Mouse (Mus musculus) hindbrain, embryonic 10.5 days (tissue): ENCODE results near the gene Ranbp10. TPM values are rescaled to one million over a fixed set of nuclear protein-coding genes. Genes with fewer than 3 reads are reported as not detected.
A peak's percentile ranks its signal among the peaks of the same experiment; 100 is the strongest.

Experiments
- DNase-seq: peaks from one replicate; pipeline ENCODE4 v3.0.0-alpha.2; 2017; ENCODE audit warnings: low spot score
- H3K27ac ChIP-seq: fragments of 300-500 bp; sonication (generic); 2 replicates; pipeline ENCODE4 v1.5.1; 2016; ENCODE audit warnings: mild to moderate bottlenecking, moderate library complexity
- H3K27me3 ChIP-seq: fragments of 300-500 bp; sonication (generic); 2 replicates; pipeline ENCODE4 v1.6.1; 2016; ENCODE audit warnings: mild to moderate bottlenecking; ENCODE audit not compliant: poor library complexity, insufficient read depth, severe bottlenecking
- H3K36me3 ChIP-seq: fragments of 300-500 bp; sonication (generic); 2 replicates; pipeline ENCODE4 v1.6.1; 2016; ENCODE audit warnings: mild to moderate bottlenecking, moderate library complexity
- H3K4me1 ChIP-seq: fragments of 300-500 bp; sonication (generic); replicated peaks from 2 replicates; pipeline ENCODE4 v1.6.1; 2016; ENCODE audit warnings: mild to moderate bottlenecking
- H3K4me3 ChIP-seq: fragments of 300-500 bp; sonication (generic); 2 replicates; pipeline ENCODE4 v1.5.1; 2016; ENCODE audit warnings: mild to moderate bottlenecking, moderate library complexity
- H3K9me3 ChIP-seq: fragments of 300-500 bp; sonication (generic); 2 replicates; pipeline ENCODE4 v1.6.1; 2016; ENCODE audit warnings: mild to moderate bottlenecking, moderate library complexity
- WGBS: fragments of 180-500 bp; shearing (Covaris S2); methylation state at CpG from one replicate; pipeline ENCODE4 v1.1.7; 2016; 5-methylcytosine and 5-hydroxymethylcytosine counted together
- polyA plus RNA-seq: library from polyadenylated mRNA; unstranded; fragments of >200 nt; fragmentation: Nextera tagmentation; extraction: Ambion mirVana; gene quantifications from 2 replicates; pipeline ENCODE4 v1.2.1, GENCODE M21; 2016

Gene Ranbp10
- polyA plus RNA-seq, result 10.4 and 11.1 TPM in 2 replicates

- peak within 1 kb of the TSS; percentile 91 for H3K27ac ChIP-seq
- no peaks in the 10 kb centered on the region for H3K27me3 ChIP-seq
- no peaks in the 10 kb centered on the region for H3K9me3 ChIP-seq
- H3K4me1 ChIP-seq, result peaks cover 19% of the 10 kb centered on the region
- H3K36me3 ChIP-seq, result peaks cover 38% of the 10 kb centered on the region
- peak; percentile 96 for DNase-seq
- under 1% methylated on average over 52 of the region's 52 CpGs for WGBS
- H3K4me3 ChIP-seq, result peak within 1 kb of the TSS; percentile 80
These were observed at the start of gene Ranbp10, which contains the start of gene Tsnaxip1 for GRCm38 (mm10) chr8:105826861-105827848. Gene Ranbp10 (minus strand): TSS chr8:105827350. Gene Tsnaxip1 (plus strand): TSS chr8:105827731.

- no peak overlapping the region for H3K27ac ChIP-seq
- H3K4me1 ChIP-seq, result no peaks in the 10 kb centered on the region
- no peak for DNase-seq
- peaks cover 94% of the 10 kb centered on the region for H3K36me3 ChIP-seq
- 89% methylated on average over 6 of the region's 6 CpGs for WGBS
- H3K27me3 ChIP-seq, result no peaks in the 10 kb centered on the region
- no peaks in the 10 kb centered on the region for H3K9me3 ChIP-seq
- H3K4me3 ChIP-seq, result no peak overlapping the region
These were observed 47.2 kb upstream of the Ranbp10 start for GRCm38 (mm10) chr8:105874301-105874700.

DNA sequence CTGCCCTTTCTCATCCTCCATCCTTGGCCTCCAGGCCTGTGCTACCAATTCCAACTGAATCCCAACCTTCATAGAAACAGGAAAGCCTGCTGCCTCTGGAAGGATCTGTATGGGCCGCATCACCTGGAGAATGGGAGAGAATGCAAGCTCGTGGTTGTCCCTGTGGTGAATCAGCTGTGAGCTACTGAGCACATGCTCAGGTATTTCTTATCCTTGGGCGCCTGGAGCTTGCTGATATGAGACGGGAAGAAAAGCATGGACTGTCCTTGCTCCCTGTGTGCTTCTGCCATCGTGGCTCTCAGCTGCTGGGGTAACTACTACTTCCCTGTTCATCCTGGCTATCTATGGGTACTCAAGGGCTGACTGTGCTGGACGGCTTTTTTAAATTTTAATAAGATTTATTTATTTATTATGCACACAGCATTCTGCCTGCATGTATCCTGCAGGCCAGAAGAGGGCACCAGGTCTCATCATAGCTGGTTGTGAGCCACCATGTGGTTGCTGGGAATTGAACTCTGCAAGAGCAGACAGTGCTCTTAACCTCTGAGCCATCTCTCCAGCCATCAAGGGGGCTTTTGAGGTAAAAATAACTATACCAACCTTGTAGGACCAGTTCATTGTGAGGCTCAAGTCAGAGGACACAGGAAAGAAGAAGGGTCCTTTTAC is 39.3 kb upstream of the Ranbp10 start:
- WGBS, result 88% methylated on average over 6 of the region's 6 CpGs
- Histone ChIP-seq H3K36me3 (peaks cover 82% of the 10 kb centered on the region), H3K9me3 (no peaks in the 10 kb centered on the region), H3K27me3 (no peaks in the 10 kb centered on the region), H3K4me3 (no peak overlapping the region), H3K4me1 (peaks cover 20% of the 10 kb centered on the region), H3K27ac (no peak overlapping the region)
- DNase-seq, result no peak

DNA sequence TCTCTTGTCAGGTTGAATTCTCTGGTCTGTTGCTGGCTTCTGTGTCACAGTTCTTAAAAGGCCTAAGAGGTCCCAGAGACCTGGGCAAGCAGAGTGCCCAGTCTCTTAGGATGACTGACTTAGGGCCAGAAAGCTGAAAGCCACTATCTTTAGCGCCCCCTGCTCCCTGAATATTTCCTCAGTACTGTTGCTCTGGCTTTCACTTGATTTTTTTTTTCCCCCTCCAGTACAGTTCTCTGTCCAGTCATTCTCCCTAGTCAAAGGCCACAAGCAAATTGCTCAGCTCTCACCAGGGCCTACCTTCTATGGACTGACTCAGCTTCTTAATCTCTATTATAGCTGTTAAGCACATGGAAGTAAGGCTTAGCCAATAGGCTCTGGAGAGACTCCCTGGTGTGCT is 34.8 kb upstream of the Ranbp10 start:
- H3K27me3 ChIP-seq, result no peaks in the 10 kb centered on the region
- 7% methylated on average over 1 of the region's 1 CpGs for WGBS
- peak overlapping the region; percentile 98; the same call in 1 of the 2 replicates for H3K27ac ChIP-seq
- peaks cover 62% of the 10 kb centered on the region for H3K4me1 ChIP-seq
- DNase-seq, result no peak
- peak overlapping the region; percentile 76 for H3K4me3 ChIP-seq
- H3K36me3 ChIP-seq, result peaks cover 57% of the 10 kb centered on the region
- H3K9me3 ChIP-seq, result no peaks in the 10 kb centered on the region

- Histone ChIP-seq H3K36me3 (peaks cover 41% of the 10 kb centered on the region), H3K4me1 (peaks cover 78% of the 10 kb centered on the region), H3K9me3 (no peaks in the 10 kb centered on the region), H3K27ac (peak within 1 kb of the TSS; percentile 98), H3K27me3 (no peaks in the 10 kb centered on the region), H3K4me3 (peak within 1 kb of the TSS; percentile 76)
- peak; percentile 98 for DNase-seq
- WGBS, result 1% methylated on average over 59 of the region's 59 CpGs
These were observed 33.2 kb upstream of the Ranbp10 start, which contains the start of gene Nutf2 for GRCm38 (mm10) chr8:105860143-105860981. Gene Nutf2 (plus strand): TSS chr8:105860580.

GRCm38 (mm10) chr8:105859314-105859713 is 32.2 kb upstream of the Ranbp10 start:
- H3K27me3 ChIP-seq, result no peaks in the 10 kb centered on the region
- peaks cover 33% of the 10 kb centered on the region for H3K36me3 ChIP-seq
- peak overlapping the region; percentile 76; the same call in 1 of the 2 replicates for H3K4me3 ChIP-seq
- 88% methylated on average over 5 of the region's 5 CpGs for WGBS
- H3K4me1 ChIP-seq, result peaks cover 84% of the 10 kb centered on the region
- H3K9me3 ChIP-seq, result no peaks in the 10 kb centered on the region
- DNase-seq, result no peak
- H3K27ac ChIP-seq, result peak overlapping the region; percentile 98; the same call in 1 of the 2 replicates

DNA sequence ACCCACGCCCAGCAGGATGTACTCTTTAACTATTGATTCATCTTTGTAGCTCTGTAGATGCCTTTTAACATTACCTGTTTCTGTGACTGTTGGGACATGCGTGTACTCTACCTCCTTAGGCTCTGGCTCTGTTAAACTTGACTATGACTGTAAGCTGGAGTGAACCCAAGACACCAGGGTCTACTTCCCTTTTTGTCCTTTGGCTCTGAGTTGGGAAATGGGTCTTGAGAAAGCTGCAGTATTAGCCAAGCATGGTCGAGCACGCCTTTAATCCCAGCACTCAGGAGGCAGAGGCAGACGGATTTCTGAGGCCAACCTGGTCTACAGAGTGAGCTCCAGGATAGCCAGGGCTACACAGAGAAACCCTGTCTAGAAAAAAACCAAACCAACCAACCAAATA is 31.3 kb upstream of the Ranbp10 start:
- Histone ChIP-seq H3K27ac (no peak overlapping the region), H3K27me3 (no peaks in the 10 kb centered on the region), H3K4me3 (peak overlapping the region; percentile 6; the same call in 1 of the 2 replicates), H3K4me1 (peaks cover 79% of the 10 kb centered on the region), H3K36me3 (peaks cover 24% of the 10 kb centered on the region), H3K9me3 (no peaks in the 10 kb centered on the region)
- 88% methylated on average over 5 of the region's 5 CpGs for WGBS
- no peak for DNase-seq

- WGBS, result 23% methylated on average over 15 of the region's 15 CpGs
- Histone ChIP-seq H3K27ac (peak overlapping the region; percentile 96), H3K4me1 (peaks cover 63% of the 10 kb centered on the region)
These were observed 29.2 kb upstream of the Ranbp10 start for GRCm38 (mm10) chr8:105856168-105856835.

DNA sequence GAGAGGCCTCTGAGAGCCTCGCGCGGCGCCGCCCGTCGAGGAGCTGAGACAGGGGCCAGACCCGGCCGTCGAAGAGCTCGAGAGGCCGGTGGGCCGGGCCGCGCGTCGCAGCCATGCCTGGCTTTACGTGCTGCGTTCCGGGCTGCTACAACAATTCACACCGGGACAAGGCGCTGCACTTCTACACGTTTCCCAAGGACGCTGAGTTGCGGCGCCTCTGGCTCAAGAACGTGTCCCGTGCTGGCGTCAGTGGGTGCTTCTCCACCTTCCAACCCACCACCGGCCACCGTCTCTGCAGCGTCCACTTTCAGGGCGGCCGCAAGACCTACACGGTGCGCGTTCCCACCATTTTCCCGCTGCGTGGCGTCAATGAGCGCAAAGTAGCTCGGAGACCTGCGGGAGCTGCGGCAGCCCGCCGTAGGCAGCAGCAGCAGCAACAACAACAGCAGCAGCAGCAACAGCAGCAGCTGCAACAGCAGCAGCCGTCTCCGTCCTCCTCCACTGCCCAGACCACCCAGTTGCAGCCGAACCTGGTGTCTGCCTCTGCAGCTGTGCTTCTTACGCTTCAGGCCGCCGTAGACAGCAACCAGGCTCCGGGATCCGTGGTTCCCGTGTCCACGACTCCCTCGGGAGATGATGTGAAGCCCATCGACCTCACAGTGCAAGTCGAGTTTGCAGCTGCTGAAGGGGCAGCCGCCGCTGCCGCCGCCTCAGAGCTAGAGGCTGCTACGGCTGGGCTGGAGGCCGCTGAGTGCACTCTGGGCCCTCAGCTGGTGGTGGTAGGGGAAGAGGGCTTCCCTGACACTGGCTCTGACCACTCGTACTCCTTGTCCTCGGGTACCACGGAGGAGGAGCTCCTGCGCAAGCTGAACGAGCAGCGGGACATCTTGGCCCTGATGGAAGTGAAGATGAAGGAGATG is 28.4 kb upstream of the Ranbp10 start:
- H3K4me1 ChIP-seq, result peaks cover 66% of the 10 kb centered on the region
- WGBS, result under 1% methylated on average over 71 of the region's 71 CpGs

More at GRCm38 (mm10) chr8:105856168-105856835, 29.2 kb upstream of the Ranbp10 start:
- peak overlapping the region; percentile 78 for H3K4me3 ChIP-seq
- no peak for DNase-seq
- no peaks in the 10 kb centered on the region for H3K9me3 ChIP-seq
- H3K36me3 ChIP-seq, result peaks cover 19% of the 10 kb centered on the region
- no peaks in the 10 kb centered on the region for H3K27me3 ChIP-seq

DNA sequence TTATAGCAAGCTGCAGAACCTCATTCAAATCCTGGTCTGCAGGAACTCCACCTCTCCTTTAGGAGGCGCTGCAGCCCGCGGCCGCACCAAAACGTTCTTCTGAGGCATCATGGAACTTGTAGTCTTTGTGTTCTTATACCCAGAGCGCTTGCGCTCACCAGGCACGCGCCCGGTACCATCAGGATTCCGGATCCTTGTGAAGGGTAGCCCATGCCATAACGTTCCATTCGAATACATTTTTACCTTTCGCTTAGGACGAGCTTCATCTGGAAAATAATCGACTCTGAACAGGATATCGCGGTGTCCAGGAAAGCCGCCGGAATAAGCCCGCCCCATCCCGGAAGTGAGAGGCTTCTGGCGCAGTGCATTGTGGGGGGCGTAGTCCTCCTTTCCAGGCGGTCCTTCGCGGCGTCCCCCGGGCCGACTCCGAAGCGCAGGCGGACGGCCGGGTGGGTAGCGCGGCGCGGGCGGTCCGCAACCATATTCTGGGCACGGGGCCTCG is 27.6 kb upstream of the Ranbp10 start, which contains the start of gene Thap11:
Gene Thap11 (plus strand): TSS at position 418 of the 502 bp plus-strand sequence.
- no peaks in the 10 kb centered on the region for H3K9me3 ChIP-seq
- peak within 1 kb of the TSS; percentile 78 for H3K4me3 ChIP-seq
- under 1% methylated on average over 43 of the region's 43 CpGs for WGBS
- H3K36me3 ChIP-seq, result peaks cover 21% of the 10 kb centered on the region
- H3K4me1 ChIP-seq, result peaks cover 62% of the 10 kb centered on the region
- H3K27ac ChIP-seq, result peak within 1 kb of the TSS; percentile 96
- DNase-seq, result peak; percentile 95
- H3K27me3 ChIP-seq, result no peaks in the 10 kb centered on the region

More for the DNA sequence above, 28.4 kb upstream of the Ranbp10 start:
- peaks cover 19% of the 10 kb centered on the region for H3K36me3 ChIP-seq
- H3K4me3 ChIP-seq, result peak overlapping the region; percentile 78
- H3K27ac ChIP-seq, result peak overlapping the region; percentile 96
- H3K9me3 ChIP-seq, result no peaks in the 10 kb centered on the region
- no peak for DNase-seq
- no peaks in the 10 kb centered on the region for H3K27me3 ChIP-seq

DNA sequence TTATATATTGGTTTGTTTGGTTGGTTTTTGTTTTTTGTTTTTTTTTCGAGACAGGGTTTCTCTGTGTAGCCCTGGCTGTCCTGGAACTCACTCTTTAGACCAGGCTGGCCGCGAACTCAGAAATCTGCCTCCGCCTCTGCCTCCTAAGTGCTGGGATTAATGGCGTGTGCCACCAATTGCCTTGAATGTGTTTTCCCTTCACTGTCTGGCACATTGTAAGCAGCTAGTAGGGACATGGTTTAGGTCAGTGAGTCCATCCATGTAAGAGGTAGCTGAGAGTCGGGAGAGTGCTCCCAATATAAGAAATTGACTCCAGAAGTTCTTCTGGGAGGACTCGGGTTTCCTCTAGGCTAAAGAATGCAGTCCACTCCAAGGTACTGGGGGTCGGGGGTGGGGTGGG is 27.2 kb upstream of the Ranbp10 start:
- 26% methylated on average over 8 of the region's 8 CpGs for WGBS
- Histone ChIP-seq H3K9me3 (no peaks in the 10 kb centered on the region), H3K27me3 (no peaks in the 10 kb centered on the region), H3K36me3 (peaks cover 26% of the 10 kb centered on the region), H3K27ac (peak overlapping the region; percentile 96), H3K4me1 (peaks cover 57% of the 10 kb centered on the region), H3K4me3 (peak overlapping the region; percentile 78)
- DNase-seq, result no peak
